Mouse (Mus musculus): ENCODE data around the gene Fancd2. TPM values are rescaled to one million over a fixed set of nuclear protein-coding genes. Genes with fewer than 3 reads are reported as not detected.

Fancd2 gene
- polyA plus RNA-seq, 1 experiment from 2014 or later, result 13.1 TPM

DNA sequence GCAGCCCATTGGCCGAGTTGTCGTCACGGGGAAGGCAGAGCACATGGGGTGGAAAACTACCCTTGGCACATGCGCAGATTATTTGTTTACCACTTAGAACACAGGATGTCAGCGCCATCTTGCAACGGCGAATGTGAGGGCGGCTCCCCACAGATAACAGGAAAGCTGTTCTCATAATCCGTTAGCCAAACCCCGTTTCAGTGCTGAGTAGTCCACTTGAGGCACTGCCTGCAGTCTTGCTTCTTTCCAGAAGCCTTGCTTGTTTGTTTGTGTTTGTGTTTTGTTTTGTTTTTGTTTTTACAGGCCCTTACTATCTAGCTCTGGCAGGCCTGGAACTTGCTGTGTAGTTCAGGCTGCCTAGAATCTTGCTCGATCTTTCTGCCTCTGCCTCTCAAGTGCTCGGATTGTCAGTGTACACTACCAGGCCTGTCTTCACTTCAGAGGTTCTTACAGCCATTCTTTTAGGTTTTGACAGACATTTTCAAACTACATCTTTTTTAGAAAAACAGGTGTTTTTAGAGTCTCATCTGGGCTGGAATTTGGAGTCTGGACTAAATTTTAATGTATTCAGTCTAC, 12.5 kb downstream of the Fancd2 start:
- no peaks in the 10 kb centered on the region for H3K36me3 ChIP-seq (ENCODE audit: control insufficient read depth, insufficient read depth, low read length)
- H3K27ac ChIP-seq (ENCODE audit: low read depth), result no peak overlapping the region
- H3K4me1 ChIP-seq (replicated peaks; ENCODE audit: control insufficient read depth, insufficient read depth, low read length), result no peaks in the 10 kb centered on the region
- H3K4me2 ChIP-seq (ENCODE audit: low read length), result no peak overlapping the region
- H3K27me3 ChIP-seq (replicated peaks; ENCODE audit: control insufficient read depth, insufficient read depth, low read length), result no peaks in the 10 kb centered on the region
- H3K9me3 ChIP-seq (ENCODE audit: control insufficient read depth, low read length), result no peaks in the 10 kb centered on the region
- no peak overlapping the region for H3K9ac ChIP-seq (ENCODE audit: low read length)
- H3K4me3 ChIP-seq (ENCODE audit: low read depth, low read length), result no peak overlapping the region
- DNase-seq (ENCODE audit: low spot score) (no peak), ATAC-seq (replicated peaks; ENCODE audit: low FRiP score, low TSS enrichment, low read depth) (no peak)
- 94% methylated on average over 8 of the region's 12 CpGs for WGBS

DNA sequence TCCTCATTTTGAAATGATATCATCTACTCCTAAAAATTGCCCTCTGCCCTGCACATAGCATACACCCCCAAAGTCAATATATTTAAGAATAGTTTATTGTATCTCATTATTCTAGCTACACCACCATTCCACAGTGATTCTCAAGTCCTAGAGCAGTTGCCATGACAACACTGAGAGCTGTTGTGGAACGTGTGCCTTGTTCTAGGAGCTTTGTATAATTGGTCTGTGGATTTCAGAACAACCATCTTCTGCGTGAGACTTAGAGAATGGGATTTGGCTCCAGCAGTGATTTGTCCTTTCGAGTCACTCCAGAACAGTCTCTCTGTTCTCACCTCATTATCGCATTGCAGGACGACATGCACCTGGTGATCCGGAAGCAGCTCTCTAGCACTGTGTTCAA, 28.3 kb downstream of the Fancd2 start:
- ATAC-seq (replicated peaks; ENCODE audit: low FRiP score, low TSS enrichment, low read depth) (no peak), DNase-seq (ENCODE audit: low spot score) (no peak)
- WGBS, result 85% methylated on average over 6 of the region's 6 CpGs
- no peaks in the 10 kb centered on the region for H3K4me1 ChIP-seq (replicated peaks; ENCODE audit: control insufficient read depth, insufficient read depth, low read length)
- 0 out of 2 replicates have a peak, but pooled peaks cover 6% of the 10 kb centered on the region for H3K36me3 ChIP-seq (ENCODE audit: control insufficient read depth, insufficient read depth, low read length)
- no peak overlapping the region for H3K27ac ChIP-seq (ENCODE audit: low read depth)
- no peaks in the 10 kb centered on the region for H3K9me3 ChIP-seq (ENCODE audit: control insufficient read depth, low read length)
- no peaks in the 10 kb centered on the region for H3K27me3 ChIP-seq (replicated peaks; ENCODE audit: control insufficient read depth, insufficient read depth, low read length)
- no peak overlapping the region for H3K4me2 ChIP-seq (ENCODE audit: low read length)
- H3K9ac ChIP-seq (ENCODE audit: low read length), result no peak overlapping the region
- no peak overlapping the region for H3K4me3 ChIP-seq (ENCODE audit: low read depth, low read length)

DNA sequence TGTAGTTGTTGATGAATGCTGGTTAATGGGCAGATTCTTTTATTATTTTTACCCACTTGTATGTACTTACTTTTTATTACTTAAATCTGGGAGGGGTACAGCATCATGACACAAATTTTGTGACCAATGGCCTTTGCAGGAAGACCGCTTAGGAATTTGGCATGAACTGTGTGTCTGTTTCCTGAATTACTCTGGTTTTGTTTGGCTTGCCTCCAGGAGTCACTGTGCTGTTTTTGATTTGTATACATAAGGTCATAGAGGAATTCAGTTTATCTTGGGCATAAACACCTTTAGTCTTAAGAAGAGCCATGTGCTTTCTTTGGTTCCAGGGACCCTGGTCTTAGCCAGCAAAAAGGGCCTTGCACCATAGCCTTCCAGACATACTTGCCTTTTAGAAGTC, 33.1 kb downstream of the Fancd2 start:
- H3K27ac ChIP-seq (ENCODE audit: low read depth), result no peak overlapping the region
- peaks cover 27% of the 10 kb centered on the region; the same call in 1 of the 2 replicates for H3K36me3 ChIP-seq (ENCODE audit: control insufficient read depth, insufficient read depth, low read length)
- no peak for ATAC-seq (replicated peaks; ENCODE audit: low FRiP score, low TSS enrichment, low read depth)
- no peak overlapping the region for H3K4me2 ChIP-seq (ENCODE audit: low read length)
- no peaks in the 10 kb centered on the region for H3K9me3 ChIP-seq (ENCODE audit: control insufficient read depth, low read length)
- no peaks in the 10 kb centered on the region for H3K4me1 ChIP-seq (replicated peaks; ENCODE audit: control insufficient read depth, insufficient read depth, low read length)
- WGBS, result 32% methylated on average over 1 of the region's 1 CpGs
- no peak overlapping the region for H3K9ac ChIP-seq (ENCODE audit: low read length)
- H3K27me3 ChIP-seq (replicated peaks; ENCODE audit: control insufficient read depth, insufficient read depth, low read length), result no peaks in the 10 kb centered on the region
- no peak for DNase-seq (ENCODE audit: low spot score)
- no peak overlapping the region for H3K4me3 ChIP-seq (ENCODE audit: low read depth, low read length)

GRCm38 (mm10) chr6:113576044-113576443, 44.6 kb downstream of the Fancd2 start:
- ATAC-seq (replicated peaks; ENCODE audit: low FRiP score, low TSS enrichment, low read depth) (no peak), DNase-seq (ENCODE audit: low spot score) (no peak)
- Histone ChIP-seq H3K9me3 (ENCODE audit: control insufficient read depth, low read length) (no peaks in the 10 kb centered on the region), H3K27ac (ENCODE audit: low read depth) (no peak overlapping the region), H3K27me3 (replicated peaks; ENCODE audit: control insufficient read depth, insufficient read depth, low read length) (no peaks in the 10 kb centered on the region), H3K4me2 (ENCODE audit: low read length) (no peak overlapping the region), H3K4me1 (replicated peaks; ENCODE audit: control insufficient read depth, insufficient read depth, low read length) (no peaks in the 10 kb centered on the region), H3K36me3 (ENCODE audit: control insufficient read depth, insufficient read depth, low read length) (peaks cover 25% of the 10 kb centered on the region), H3K4me3 (ENCODE audit: low read depth, low read length) (no peak overlapping the region), H3K9ac (ENCODE audit: low read length) (no peak overlapping the region)
- 94% methylated on average over 6 of the region's 6 CpGs for WGBS

GRCm38 (mm10) chr6:113579306-113579705, 47.8 kb downstream of the Fancd2 start:
- DNase-seq (ENCODE audit: low spot score), result no peak
- H3K4me3 ChIP-seq (ENCODE audit: low read depth, low read length), result no peak overlapping the region
- WGBS, result 97% methylated on average over 3 of the region's 3 CpGs
- no peak overlapping the region for H3K27ac ChIP-seq (ENCODE audit: low read depth)
- H3K9ac ChIP-seq (ENCODE audit: low read length), result no peak overlapping the region
- no peaks in the 10 kb centered on the region for H3K4me1 ChIP-seq (replicated peaks; ENCODE audit: control insufficient read depth, insufficient read depth, low read length)
- peaks cover 19% of the 10 kb centered on the region; the same call in 1 of the 2 replicates for H3K36me3 ChIP-seq (ENCODE audit: control insufficient read depth, insufficient read depth, low read length)
- H3K27me3 ChIP-seq (replicated peaks; ENCODE audit: control insufficient read depth, insufficient read depth, low read length), result no peaks in the 10 kb centered on the region
- H3K4me2 ChIP-seq (ENCODE audit: low read length), result no peak overlapping the region
- no peaks in the 10 kb centered on the region for H3K9me3 ChIP-seq (ENCODE audit: control insufficient read depth, low read length)
- ATAC-seq (replicated peaks; ENCODE audit: low FRiP score, low TSS enrichment, low read depth), result no peak

DNA sequence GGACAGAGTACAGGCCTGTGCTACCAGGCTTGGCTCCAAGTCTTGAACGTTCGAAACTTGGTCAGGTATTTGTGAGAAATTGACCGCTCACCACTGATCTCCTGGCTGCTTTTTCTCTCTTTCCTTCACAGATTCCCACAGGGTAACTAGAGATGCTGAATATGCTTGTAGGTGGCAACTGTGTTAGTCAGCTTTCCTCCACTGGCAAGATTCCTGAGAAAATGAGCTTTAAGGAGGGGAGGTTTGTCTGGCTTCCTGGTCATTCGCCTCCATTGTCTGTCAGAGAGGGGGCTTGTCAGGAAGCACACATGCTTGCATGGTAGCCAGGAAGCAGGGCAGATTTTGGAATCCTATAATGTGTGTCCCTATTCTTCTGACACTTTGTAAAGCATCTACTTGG, 51.5 kb downstream of the Fancd2 start:
- no peak overlapping the region for H3K27ac ChIP-seq (ENCODE audit: low read depth)
- no peak overlapping the region for H3K9ac ChIP-seq (ENCODE audit: low read length)
- H3K36me3 ChIP-seq (ENCODE audit: control insufficient read depth, insufficient read depth, low read length), result 0 out of 2 replicates have a peak, but pooled peaks cover 8% of the 10 kb centered on the region
- DNase-seq (ENCODE audit: low spot score) (no peak), ATAC-seq (replicated peaks; ENCODE audit: low FRiP score, low TSS enrichment, low read depth) (no peak)
- H3K4me2 ChIP-seq (ENCODE audit: low read length), result no peak overlapping the region
- no peaks in the 10 kb centered on the region for H3K27me3 ChIP-seq (replicated peaks; ENCODE audit: control insufficient read depth, insufficient read depth, low read length)
- no peak overlapping the region for H3K4me3 ChIP-seq (ENCODE audit: low read depth, low read length)
- no peaks in the 10 kb centered on the region for H3K4me1 ChIP-seq (replicated peaks; ENCODE audit: control insufficient read depth, insufficient read depth, low read length)
- H3K9me3 ChIP-seq (ENCODE audit: control insufficient read depth, low read length), result no peaks in the 10 kb centered on the region
- WGBS, result 91% methylated on average over 4 of the region's 4 CpGs

DNA sequence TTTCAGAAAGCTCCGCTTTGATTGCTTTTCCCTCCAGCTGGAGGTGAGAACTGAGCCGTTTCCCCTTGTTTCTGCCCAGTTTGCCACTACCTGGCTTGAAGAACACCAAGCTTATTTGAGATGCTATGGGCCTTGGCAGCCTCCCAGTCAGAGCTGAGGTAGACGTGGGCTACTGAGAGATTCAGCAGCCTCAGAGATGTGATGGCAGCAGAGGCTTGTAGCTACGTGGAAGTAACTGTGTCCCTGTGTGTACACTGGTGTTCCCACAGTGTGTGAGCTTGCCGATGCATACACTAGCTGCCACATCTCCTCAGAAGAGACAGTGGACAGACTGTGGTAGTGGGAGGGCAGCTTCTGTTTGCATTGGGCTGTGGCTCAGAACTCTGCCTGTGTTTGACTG, 53.6 kb downstream of the Fancd2 start:
- H3K36me3 ChIP-seq (ENCODE audit: control insufficient read depth, insufficient read depth, low read length), result 0 out of 2 replicates have a peak, but pooled peaks cover 11% of the 10 kb centered on the region
- H3K4me2 ChIP-seq (ENCODE audit: low read length), result no peak overlapping the region
- ATAC-seq (replicated peaks; ENCODE audit: low FRiP score, low TSS enrichment, low read depth) (no peak), DNase-seq (ENCODE audit: low spot score) (no peak)
- H3K4me1 ChIP-seq (replicated peaks; ENCODE audit: control insufficient read depth, insufficient read depth, low read length), result no peaks in the 10 kb centered on the region
- no peaks in the 10 kb centered on the region for H3K9me3 ChIP-seq (ENCODE audit: control insufficient read depth, low read length)
- no peak overlapping the region for H3K27ac ChIP-seq (ENCODE audit: low read depth)
- H3K4me3 ChIP-seq (ENCODE audit: low read depth, low read length), result no peak overlapping the region
- WGBS, result 91% methylated on average over 5 of the region's 5 CpGs
- no peaks in the 10 kb centered on the region for H3K27me3 ChIP-seq (replicated peaks; ENCODE audit: control insufficient read depth, insufficient read depth, low read length)
- H3K9ac ChIP-seq (ENCODE audit: low read length), result no peak overlapping the region

DNA sequence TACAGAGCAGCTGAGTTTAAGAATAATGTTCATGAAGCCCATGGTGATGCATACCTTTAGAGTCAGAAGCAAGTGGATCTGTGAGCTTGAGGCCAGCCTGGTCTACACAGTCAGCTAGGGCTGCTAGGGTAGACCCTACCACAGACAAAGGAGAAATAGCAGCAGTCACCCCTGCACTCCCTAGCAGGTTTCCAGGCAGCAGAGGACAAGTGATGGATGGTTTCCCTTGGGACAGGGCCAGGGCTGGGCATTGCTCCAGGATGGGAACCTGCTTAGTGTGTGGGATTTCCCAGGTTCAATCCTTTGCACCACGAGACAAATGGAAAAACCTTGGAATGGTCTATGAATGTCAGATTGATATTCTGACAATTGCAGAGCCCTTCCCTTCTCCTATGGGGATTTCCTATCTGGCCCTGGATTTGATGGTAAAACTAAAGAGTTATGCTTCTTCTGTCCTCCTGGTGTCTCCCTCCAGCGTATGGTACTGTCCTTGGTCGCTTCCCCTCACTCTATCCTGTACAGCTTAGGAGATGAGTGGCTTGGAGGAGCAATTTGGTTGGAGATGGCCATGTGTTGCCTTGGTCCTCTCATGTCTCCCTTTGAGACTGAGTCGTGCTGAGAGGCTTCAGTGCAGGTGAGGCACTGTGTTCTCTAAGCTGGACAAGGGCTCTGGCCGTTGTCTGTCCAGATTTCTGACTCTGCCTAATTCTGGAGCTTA, 55.1 kb downstream of the Fancd2 start:
- 0 out of 2 replicates have a peak, but pooled peaks cover 6% of the 10 kb centered on the region for H3K36me3 ChIP-seq (ENCODE audit: control insufficient read depth, insufficient read depth, low read length)
- H3K9me3 ChIP-seq (ENCODE audit: control insufficient read depth, low read length), result no peaks in the 10 kb centered on the region
- 0 out of 2 replicates have a peak, but pooled peaks have one; percentile 43 for ATAC-seq (replicated peaks; ENCODE audit: low FRiP score, low TSS enrichment, low read depth)
- no peaks in the 10 kb centered on the region for H3K4me1 ChIP-seq (replicated peaks; ENCODE audit: control insufficient read depth, insufficient read depth, low read length)
- DNase-seq (ENCODE audit: low spot score), result peak; percentile 58
- H3K27ac ChIP-seq (ENCODE audit: low read depth), result no peak overlapping the region
- no peaks in the 10 kb centered on the region for H3K27me3 ChIP-seq (replicated peaks; ENCODE audit: control insufficient read depth, insufficient read depth, low read length)
- H3K4me2 ChIP-seq (ENCODE audit: low read length), result no peak overlapping the region
- WGBS, result 63% methylated on average over 5 of the region's 5 CpGs
- no peak overlapping the region for H3K9ac ChIP-seq (ENCODE audit: low read length)
- no peak overlapping the region for H3K4me3 ChIP-seq (ENCODE audit: low read depth, low read length)

DNA sequence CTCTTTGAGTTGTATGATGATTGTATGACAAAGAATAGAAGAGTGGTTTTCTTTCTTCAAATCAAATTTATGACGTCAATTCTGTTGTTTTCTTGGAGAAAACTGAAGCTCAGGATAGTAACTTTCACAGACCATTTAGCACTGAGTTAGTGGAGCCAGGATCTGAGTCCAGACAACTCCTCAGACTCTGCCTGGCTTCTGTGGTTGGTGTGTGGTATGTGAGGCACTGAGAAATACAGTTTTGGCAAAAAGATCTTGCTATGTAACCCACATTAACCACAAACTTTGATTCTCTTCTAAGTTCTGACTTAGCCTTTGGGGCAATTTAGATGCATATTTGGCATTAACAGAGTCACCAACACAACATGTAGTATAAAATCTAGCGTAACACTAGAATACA, 61.2 kb downstream of the Fancd2 start:
- WGBS, result 94% methylated on average over 2 of the region's 2 CpGs
- ATAC-seq (replicated peaks; ENCODE audit: low FRiP score, low TSS enrichment, low read depth) (no peak), DNase-seq (ENCODE audit: low spot score) (no peak)
- Histone ChIP-seq H3K36me3 (ENCODE audit: control insufficient read depth, insufficient read depth, low read length) (0 out of 2 replicates have a peak, but pooled peaks cover 8% of the 10 kb centered on the region), H3K27me3 (replicated peaks; ENCODE audit: control insufficient read depth, insufficient read depth, low read length) (no peaks in the 10 kb centered on the region), H3K27ac (ENCODE audit: low read depth) (no peak overlapping the region), H3K9ac (ENCODE audit: low read length) (no peak overlapping the region), H3K4me2 (ENCODE audit: low read length) (no peak overlapping the region), H3K9me3 (ENCODE audit: control insufficient read depth, low read length) (no peaks in the 10 kb centered on the region), H3K4me1 (replicated peaks; ENCODE audit: control insufficient read depth, insufficient read depth, low read length) (no peaks in the 10 kb centered on the region), H3K4me3 (ENCODE audit: low read depth, low read length) (no peak overlapping the region)

Measured in intestine, embryonic 14.5 days (tissue).